Mouse (Mus musculus) stomach, embryonic 16.5 days (tissue): Measurements from ENCODE around the gene Wtip. TPM values are rescaled to one million over a fixed set of nuclear protein-coding genes. Genes with fewer than 3 reads are reported as not detected.
"Not testable (repeated sequence)": the region's sequence is repeated elsewhere in the genome, so short reads cannot be mapped to it uniquely, and the experiment has no call there.

Experiments
- ATAC-seq: fragments of 200-750 bp; cut with Nextera tagmentation; 2 replicates; pipeline ENCODE4 v1.8.0; 2017; ENCODE audit warnings: moderate number of reproducible peaks, moderate TSS enrichment; ENCODE audit not compliant: insufficient read depth, low FRiP score
- H3K27ac ChIP-seq: fragments of 300-500 bp; sonication (generic); 2 replicates; pipeline ENCODE4 v1.5.1; 2014; ENCODE audit warnings: low read length
- H3K27me3 ChIP-seq: fragments of 300-500 bp; sonication (generic); 2 replicates; pipeline ENCODE4 v1.6.1; 2014; ENCODE audit warnings: low read length, control low read depth, mixed read lengths; ENCODE audit not compliant: control insufficient read depth, insufficient read depth
- H3K36me3 ChIP-seq: fragments of 300-500 bp; sonication (generic); 2 replicates; pipeline ENCODE4 v1.6.1; 2014; ENCODE audit warnings: low read length; ENCODE audit not compliant: control insufficient read depth, insufficient read depth
- H3K4me1 ChIP-seq: fragments of 300-500 bp; sonication (generic); 2 replicates; pipeline ENCODE4 v1.6.1; 2014; ENCODE audit warnings: low read length, control low read depth, mixed read lengths; ENCODE audit not compliant: control insufficient read depth, insufficient read depth
- H3K4me2 ChIP-seq: fragments of 300-500 bp; sonication (generic); 2 replicates; pipeline ENCODE4 v1.6.1; 2014; ENCODE audit warnings: low read depth, low read length, mixed read lengths
- H3K4me3 ChIP-seq: fragments of 300-500 bp; sonication (generic); replicated peaks from 2 replicates; pipeline ENCODE4 v1.5.1; 2014; ENCODE audit warnings: mild to moderate bottlenecking, low read length
- H3K9ac ChIP-seq: fragments of 300-500 bp; sonication (generic); 2 replicates; pipeline ENCODE4 v1.6.1; 2014; ENCODE audit warnings: low read length
- H3K9me3 ChIP-seq: fragments of 300-500 bp; sonication (generic); replicated peaks from 2 replicates; pipeline ENCODE4 v1.6.1; 2016; ENCODE audit warnings: low read length, control low read depth; ENCODE audit not compliant: control insufficient read depth
- WGBS: fragments of 180-500 bp; shearing (Covaris S2); extraction: QIAGEN DNeasy Blood & Tissue Kit; methylation state at CpG from one replicate; pipeline ENCODE4 v1.1.7; 2014; 5-methylcytosine and 5-hydroxymethylcytosine counted together
- polyA plus RNA-seq: library from polyadenylated mRNA; unstranded; fragments of >200 nt; fragmentation: Nextera tagmentation; extraction: Ambion mirVana; gene quantifications from 2 replicates; pipeline ENCODE4 v1.2.1, GENCODE M21; 2015

Wtip gene
- polyA plus RNA-seq, 1 experiment from 2014 or later = 4.3 TPM

- H3K27me3 ChIP-seq = no peaks in the 10 kb centered on the region
- H3K4me3 ChIP-seq = 0 out of 2 replicates have a peak overlapping the region, but pooled peaks have one; percentile 80
- peaks cover 8% of the 10 kb centered on the region; the same call in 1 of the 2 replicates for H3K36me3 ChIP-seq
- peak overlapping the region; percentile 68 for H3K4me2 ChIP-seq
- WGBS = 53% methylated on average over 3 of the region's 3 CpGs
- ATAC-seq = no peak
- no peak overlapping the region for H3K27ac ChIP-seq
- peaks cover 4% of the 10 kb centered on the region; the same call in 1 of the 2 replicates for H3K9me3 ChIP-seq
- peaks cover 18% of the 10 kb centered on the region for H3K4me1 ChIP-seq
- H3K9ac ChIP-seq = peak overlapping the region; percentile 27; the same call in 1 of the 2 replicates
Measured at GRCm38 (mm10) chr7:34131118-34131517, 1.9 kb downstream of the Wtip start.

DNA sequence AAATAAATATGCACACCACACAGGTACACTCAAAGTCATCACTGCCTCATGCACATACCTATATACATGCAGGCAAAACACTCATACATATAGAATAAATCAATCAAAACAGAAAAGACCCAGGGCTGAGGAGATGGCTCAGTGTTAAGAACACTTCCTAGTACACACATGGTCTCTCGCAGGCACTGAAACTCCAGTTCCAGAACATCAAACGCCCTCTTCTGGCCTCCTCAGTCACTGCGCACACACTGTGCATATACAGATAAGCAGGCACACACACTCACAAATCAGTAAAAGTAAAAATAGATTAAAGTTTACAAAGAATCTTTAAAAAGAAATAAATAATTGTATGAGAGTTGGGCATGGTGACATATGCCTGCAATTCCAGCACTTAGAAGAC lies 6.8 kb downstream of the Wtip start:
- Histone ChIP-seq H3K9ac (no peak overlapping the region), H3K36me3 (peaks cover 8% of the 10 kb centered on the region; the same call in 1 of the 2 replicates), H3K9me3 (peaks cover 4% of the 10 kb centered on the region; the same call in 1 of the 2 replicates), H3K4me2 (no peak overlapping the region), H3K4me3 (no peak overlapping the region), H3K4me1 (peaks cover 11% of the 10 kb centered on the region), H3K27me3 (no peaks in the 10 kb centered on the region), H3K27ac (no peak overlapping the region)
- WGBS = 89% methylated on average over 3 of the region's 3 CpGs
- no peak for ATAC-seq

DNA sequence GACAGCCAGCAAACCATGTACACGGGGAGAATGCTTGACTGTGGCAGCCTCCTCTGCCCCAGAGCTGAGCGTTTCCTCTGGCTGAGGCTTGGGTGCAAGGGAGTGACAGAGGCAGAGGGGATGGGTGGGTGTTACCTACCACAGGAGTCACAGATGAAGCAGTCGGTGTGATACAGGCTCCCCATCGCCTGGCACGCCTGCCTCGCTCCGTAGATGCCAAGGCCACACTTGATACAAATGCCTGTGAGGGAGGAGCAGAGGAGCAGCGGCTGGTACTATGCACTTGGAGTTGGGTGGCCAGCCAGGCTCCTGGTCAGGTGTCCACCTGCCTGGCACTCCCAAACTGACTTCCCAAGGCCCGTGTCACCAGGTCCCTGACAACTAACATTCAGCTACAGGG lies 7.7 kb downstream of the Wtip start:
- Histone ChIP-seq H3K27me3 (no peaks in the 10 kb centered on the region), H3K9ac (no peak overlapping the region), H3K4me1 (peaks cover 2% of the 10 kb centered on the region; the same call in 1 of the 2 replicates), H3K4me2 (no peak overlapping the region), H3K4me3 (no peak overlapping the region), H3K27ac (no peak overlapping the region), H3K9me3 (peaks cover 4% of the 10 kb centered on the region; the same call in 1 of the 2 replicates), H3K36me3 (peaks cover 8% of the 10 kb centered on the region; the same call in 1 of the 2 replicates)
- 90% methylated on average over 9 of the region's 9 CpGs for WGBS
- no peak for ATAC-seq

- Histone ChIP-seq H3K36me3 (peaks cover 8% of the 10 kb centered on the region; the same call in 1 of the 2 replicates), H3K9ac (no peak overlapping the region), H3K9me3 (peaks cover 4% of the 10 kb centered on the region; the same call in 1 of the 2 replicates), H3K27ac (no peak overlapping the region), H3K4me2 (no peak overlapping the region), H3K27me3 (no peaks in the 10 kb centered on the region), H3K4me3 (no peak overlapping the region), H3K4me1 (no peaks in the 10 kb centered on the region)
- WGBS = 88% methylated on average over 6 of the region's 6 CpGs
- no peak for ATAC-seq
Measured at GRCm38 (mm10) chr7:34122987-34123720, 9.9 kb downstream of the Wtip start.

DNA sequence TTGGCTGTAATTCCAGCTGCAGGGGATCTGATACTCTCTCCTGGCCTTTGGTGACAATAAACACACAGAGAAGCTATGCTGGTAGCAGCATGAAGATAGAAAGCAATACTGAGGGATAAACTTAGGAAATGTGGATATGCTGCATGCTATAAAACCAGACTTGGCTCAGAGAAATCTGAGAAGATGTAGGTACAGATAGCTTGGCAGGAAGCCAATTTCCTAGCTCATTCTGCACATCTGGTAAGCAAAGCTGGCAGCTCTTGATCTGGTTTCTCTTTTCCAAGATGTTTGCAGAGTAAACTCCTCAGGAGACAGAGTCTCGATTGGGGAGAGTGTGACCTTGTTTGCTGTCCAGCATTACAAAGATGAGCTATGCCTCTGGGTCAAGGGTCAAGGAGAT lies 12.4 kb downstream of the Wtip start:
- WGBS = 10% methylated on average over 1 of the region's 1 CpGs
- not testable (repeated sequence) for H3K9me3 ChIP-seq, H3K4me3 ChIP-seq, H3K27ac ChIP-seq, ATAC-seq, H3K27me3 ChIP-seq, H3K4me2 ChIP-seq, H3K36me3 ChIP-seq, H3K4me1 ChIP-seq, H3K9ac ChIP-seq

DNA sequence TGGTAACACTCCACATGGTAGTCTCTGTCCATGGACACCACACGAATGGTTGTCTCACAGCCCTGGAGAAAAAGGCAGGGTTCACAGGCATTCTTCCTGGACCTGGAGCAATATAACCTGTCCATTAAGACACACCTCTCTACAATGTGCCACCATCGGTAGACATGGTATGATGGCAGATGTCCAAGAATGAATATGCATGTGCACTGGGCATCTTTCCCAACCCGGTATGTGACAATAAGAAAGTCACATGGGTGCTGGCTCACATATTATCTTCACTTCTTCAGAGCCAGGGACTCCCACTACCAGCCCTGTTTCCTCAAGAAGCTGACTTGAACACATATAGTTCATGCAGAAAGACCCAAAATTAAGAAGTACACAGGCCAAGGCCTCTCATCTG lies 16.5 kb downstream of the Wtip start:
- ATAC-seq = no peak
- H3K4me1 ChIP-seq = no peaks in the 10 kb centered on the region
- H3K4me3 ChIP-seq = no peak overlapping the region
- no peaks in the 10 kb centered on the region for H3K9me3 ChIP-seq
- H3K36me3 ChIP-seq = peaks cover 14% of the 10 kb centered on the region; the same call in 1 of the 2 replicates
- H3K4me2 ChIP-seq = no peak overlapping the region
- H3K27ac ChIP-seq = no peak overlapping the region
- no peaks in the 10 kb centered on the region for H3K27me3 ChIP-seq
- 83% methylated on average over 3 of the region's 3 CpGs for WGBS
- H3K9ac ChIP-seq = no peak overlapping the region

GRCm38 (mm10) chr7:34109190-34109589 lies 23.9 kb downstream of the Wtip start:
- no peaks in the 10 kb centered on the region for H3K9me3 ChIP-seq
- H3K4me2 ChIP-seq = no peak overlapping the region
- no peak for ATAC-seq
- WGBS = 81% methylated on average over 5 of the region's 5 CpGs
- no peak overlapping the region for H3K4me3 ChIP-seq
- H3K27me3 ChIP-seq = no peaks in the 10 kb centered on the region
- no peak overlapping the region for H3K27ac ChIP-seq
- no peaks in the 10 kb centered on the region for H3K4me1 ChIP-seq
- H3K9ac ChIP-seq = no peak overlapping the region
- H3K36me3 ChIP-seq = peaks cover 27% of the 10 kb centered on the region

DNA sequence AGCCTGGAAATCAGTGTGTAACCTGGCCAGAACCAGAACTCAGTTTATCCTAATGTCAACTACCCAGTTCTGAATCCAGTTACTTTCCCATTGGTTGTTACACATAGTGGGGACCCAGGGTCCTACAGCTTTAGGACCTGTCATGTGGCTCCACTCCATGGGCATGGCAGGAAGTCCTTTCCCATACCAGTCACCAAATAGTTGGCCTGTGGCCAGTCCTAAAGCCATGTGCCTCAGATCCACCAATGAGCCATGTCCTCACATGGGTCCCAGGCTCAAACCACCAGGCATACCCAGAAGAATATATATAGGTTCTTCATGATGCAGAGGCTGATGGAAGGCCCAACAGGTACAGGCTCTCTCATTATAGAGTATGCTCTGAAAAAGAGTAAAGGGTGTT lies 31.8 kb downstream of the Wtip start:
- Histone ChIP-seq H3K9me3 (no peaks in the 10 kb centered on the region), H3K4me3 (no peak overlapping the region), H3K4me2 (no peak overlapping the region), H3K9ac (no peak overlapping the region), H3K4me1 (no peaks in the 10 kb centered on the region), H3K27ac (no peak overlapping the region), H3K27me3 (no peaks in the 10 kb centered on the region), H3K36me3 (no peaks in the 10 kb centered on the region)
- no peak for ATAC-seq

GRCm38 (mm10) chr7:34100002-34100401 lies 33.1 kb downstream of the Wtip start:
- H3K4me1 ChIP-seq = no peaks in the 10 kb centered on the region
- H3K4me2 ChIP-seq = no peak overlapping the region
- WGBS = 70% methylated on average over 2 of the region's 2 CpGs
- no peak for ATAC-seq
- no peaks in the 10 kb centered on the region for H3K36me3 ChIP-seq
- no peak overlapping the region for H3K9ac ChIP-seq
- H3K27ac ChIP-seq = no peak overlapping the region
- no peak overlapping the region for H3K4me3 ChIP-seq
- H3K9me3 ChIP-seq = no peaks in the 10 kb centered on the region
- no peaks in the 10 kb centered on the region for H3K27me3 ChIP-seq
